Mouse (Mus musculus): Measurements from ENCODE around the gene Nr4a1.

DNA sequence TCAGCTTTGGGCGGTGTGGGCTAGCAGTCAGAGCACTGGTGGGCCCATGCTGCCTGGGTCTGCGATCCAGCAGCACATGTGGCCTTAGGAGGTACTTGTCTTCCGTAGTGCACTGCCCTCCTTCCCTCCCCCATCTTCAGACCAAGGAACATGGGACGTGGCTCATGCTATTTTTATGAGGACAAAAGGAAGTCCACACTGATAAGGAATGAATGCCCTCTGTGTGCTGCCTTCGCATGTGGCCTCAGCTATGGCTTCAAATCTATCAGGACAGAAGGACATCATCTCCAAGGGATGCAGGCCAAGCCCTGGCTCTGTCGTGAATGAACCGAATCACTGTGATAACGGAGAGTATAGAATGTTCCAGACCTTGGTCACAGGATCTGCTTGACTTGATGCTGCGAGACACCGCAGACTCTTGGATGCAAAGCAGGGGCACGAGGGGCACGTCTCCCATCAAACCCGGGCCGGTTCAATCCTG lies 45.5 kb downstream of the Nr4a1 start:
- TF ChIP-seq CTCF (IDR thresholded peaks at IDR 0.05; ENCODE audit: low read depth) = no peak
- peak; percentile 85 for TF ChIP-seq EP300 (IDR thresholded peaks at IDR 0.05; ENCODE audit: low read depth)

All from heart, postnatal 0 days (tissue).